Mouse (Mus musculus) 3134 (cell line): ENCODE measurements at regions not wholly inside any gene's neighbourhood (a gene's known extent, or its start where the extent isn't known, plus 50 kb on each side); places are given as distances from the start of the nearest gene placed in this dataset.
"Not testable (repeated sequence)": the region's sequence is repeated elsewhere in the genome, so short reads cannot be mapped to it uniquely, and the experiment has no call there.

Experiments
- DNase-seq: peaks from one replicate; pipeline ENCODE4 v3.0.0-alpha.2; 2011; ENCODE audit warnings: low spot score; ENCODE audit not compliant: insufficient read length; ENCODE audit errors: extremely low read depth

DNA sequence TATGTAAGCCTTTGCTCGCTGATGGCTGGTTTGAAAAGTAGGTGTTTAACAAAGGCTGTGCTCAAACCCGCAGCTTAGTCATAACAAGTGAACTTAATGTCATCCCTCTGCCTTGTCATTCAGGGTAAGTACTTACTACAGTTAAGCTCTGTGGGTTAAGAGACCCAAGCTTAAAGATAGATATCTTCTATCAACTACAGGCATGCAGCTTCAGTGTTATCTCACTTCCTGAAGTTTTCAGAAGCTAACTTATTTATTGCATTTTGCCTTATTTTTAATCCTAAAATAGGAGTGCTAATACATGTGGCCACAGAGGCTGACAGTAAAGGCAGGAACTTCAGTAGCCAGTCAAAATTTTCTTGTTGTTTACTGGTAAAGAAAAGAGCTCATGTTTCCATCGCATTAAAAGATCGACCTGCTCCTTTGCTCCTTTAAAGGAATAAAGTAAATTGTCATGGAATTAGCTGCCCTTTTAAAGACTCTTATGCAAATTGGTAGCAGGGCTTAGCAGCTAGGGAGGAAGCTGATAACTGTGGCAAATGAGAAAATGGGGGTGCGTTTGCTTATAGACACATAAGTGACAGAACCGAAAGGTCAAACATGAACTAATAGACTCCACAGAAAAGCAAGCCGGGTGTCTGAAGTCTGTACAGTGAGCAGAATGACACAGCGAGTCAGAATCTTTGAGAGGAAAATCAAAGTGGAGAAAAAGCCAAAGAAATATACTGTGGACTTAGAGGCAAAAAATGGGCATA, 55.9 kb upstream of the Inpp4b start:
- no peak for DNase-seq

DNA sequence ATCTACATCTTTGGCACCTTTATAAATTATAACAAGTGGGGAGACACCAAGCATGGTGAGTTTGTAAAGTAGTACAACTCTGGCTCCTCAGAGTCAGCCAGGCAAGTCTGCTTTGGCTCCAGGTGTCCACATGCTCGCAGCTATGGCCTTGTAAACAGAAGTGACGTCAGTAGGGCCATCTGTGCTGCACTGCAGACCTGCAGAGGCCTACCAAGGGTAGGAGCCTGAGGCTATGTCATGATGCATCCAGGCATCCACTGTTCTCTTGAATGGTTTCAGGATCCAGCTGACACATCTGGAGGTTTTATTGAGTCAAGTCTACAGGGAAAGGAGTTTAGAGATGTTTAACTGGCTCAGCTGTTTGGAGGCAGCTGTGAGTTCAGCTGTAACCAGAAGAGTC, 82.3 kb upstream of the Inpp4b start:
- DNase-seq, result no peak

DNA sequence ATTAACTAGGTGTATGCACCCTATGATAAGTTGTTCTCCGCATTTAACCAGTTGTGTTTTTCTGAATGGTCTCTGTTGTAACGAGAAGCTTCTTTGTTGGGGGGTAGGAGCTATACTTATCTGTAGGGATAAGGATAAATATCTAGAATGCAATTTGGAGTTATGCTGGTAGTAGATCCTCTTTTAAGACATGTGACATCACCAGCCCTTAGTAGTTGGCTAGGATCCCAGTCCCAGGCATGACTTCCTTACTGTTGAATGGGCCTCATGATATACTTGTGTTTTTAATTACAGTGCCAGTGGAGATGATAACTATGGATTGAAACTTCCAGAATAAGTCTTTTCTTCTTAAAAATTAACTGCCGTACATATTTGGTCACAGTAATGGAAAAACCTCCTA, 118.5 kb upstream of the Inpp4b start:
- no peak for DNase-seq

DNA sequence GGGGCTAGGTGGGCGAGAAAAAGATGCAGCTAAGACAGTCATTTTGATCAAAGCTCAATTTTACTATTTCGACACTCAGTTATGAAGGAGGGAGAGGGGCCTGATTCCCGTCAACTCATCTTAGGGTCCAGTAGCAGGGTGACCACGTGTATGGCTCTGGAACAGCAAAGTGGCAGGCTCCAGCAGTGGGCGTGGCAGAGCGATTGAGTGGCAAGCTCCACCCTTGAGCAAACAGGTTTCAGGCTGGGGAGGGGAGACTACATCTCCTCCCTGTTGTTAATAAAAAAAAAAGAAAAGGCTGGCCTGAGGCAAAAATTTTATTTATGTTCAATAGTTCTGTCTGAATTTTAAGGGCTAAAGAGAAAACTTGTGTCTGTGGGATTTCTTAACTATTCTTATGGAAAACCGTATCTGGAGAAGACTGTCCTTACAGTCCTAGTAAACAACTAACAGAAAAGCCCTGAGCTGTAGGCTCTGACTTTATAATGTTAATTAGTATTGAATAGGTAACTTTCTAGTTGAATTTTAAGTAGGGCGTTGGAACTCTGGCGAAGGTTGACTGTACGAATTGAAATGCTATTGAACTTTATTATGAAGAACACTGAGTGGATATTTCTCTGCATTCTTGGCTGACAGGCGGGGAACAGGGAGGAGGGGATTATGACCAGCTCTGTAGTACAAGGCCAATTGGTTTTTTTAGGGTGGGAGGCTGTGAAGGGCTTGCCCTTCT, 155.1 kb upstream of the Inpp4b start:
- not testable (repeated sequence) for DNase-seq

DNA sequence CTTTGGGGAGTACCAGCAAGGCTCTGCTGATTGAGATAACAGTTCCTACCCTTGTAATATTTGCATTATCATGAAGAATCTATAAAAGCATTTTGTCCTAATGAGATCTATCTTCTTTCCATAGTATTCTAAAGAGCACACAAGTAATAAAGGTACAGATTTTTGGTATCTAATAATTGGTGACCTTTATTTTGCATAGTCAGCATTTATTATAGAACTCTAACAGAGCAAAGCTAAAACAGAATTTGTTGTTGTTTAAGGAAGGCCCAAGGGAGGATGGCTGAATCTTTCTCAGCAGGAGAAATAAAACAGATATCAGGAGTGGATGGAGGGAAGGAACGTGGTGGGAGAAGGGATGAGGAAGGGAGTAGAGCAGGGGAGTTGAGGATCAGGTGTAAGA, 160.8 kb upstream of the Usp38 start:
- DNase-seq, result no peak

DNA sequence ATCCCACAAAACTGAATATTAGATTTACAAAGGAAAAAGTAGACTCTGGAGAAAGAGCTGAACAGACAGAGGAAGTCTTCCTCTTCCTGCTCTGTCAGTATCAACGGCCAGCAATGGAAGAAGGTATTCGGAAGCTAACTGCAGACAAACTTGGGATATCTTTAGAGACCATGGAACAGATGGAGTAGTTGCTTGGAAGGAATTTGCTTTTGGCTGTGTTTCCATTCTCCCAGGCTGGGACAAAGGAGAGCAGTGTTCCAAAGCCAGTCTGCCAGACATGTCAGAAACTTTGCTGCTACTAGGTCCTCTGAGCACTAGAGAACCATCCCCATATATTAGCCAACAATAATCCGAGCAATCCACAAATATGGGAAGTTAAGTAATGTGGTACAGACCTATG, 132.5 kb upstream of the Usp38 start:
- DNase-seq, result no peak

DNA sequence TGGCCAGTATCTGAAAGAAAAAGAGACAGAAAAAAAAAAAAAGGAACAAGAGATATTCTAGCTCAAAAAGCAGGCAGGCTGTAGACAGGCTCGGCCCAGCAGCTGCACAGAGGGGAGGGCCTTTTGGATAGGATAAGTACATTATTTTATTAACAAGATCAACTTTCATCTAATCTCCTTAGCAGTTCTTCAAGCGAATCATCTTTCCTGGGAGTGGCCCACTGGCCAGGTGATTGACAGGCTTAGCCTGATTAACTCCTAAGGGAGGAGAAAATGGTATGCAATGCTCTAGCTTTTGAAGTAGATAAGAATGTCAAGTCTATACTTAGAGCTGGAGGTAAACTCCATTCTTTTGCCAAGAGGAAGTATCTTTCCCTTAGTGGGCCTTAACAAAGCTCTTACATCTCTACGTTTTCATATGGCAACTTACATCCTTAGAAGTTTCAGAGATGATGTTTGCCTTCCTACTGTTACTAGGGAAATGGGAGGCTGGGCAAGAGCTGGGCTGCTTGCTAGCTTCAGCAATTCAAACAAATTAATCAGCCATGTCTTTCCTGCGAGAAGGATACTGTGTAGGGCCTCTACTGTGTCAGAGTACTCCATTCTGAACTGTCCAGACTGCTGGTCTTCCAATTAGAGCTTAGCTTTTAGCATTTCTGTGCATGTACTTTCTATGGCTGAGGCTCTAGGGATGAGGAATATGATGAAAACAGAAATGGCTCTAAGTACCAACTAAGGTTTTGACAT, 92.2 kb upstream of the Usp38 start:
- DNase-seq, result no peak

DNA sequence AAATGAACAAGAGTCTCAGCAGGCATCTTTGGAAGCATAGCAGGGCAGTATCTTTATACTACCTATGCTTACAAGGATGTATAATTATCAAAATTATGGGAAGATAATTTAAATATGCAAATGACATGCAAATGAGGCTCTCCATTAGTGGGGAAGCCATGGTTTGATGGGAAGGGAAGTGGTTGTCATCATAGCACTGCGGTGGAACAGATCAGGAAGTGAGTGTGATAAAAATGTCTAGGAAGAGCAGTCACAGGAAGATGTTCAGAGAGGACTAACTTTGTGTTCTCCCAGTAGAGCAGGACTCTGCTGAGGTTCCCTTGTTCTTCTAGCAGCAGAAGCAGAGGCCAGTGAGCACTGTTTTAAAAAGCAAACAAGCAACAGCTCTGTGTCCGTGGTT, 84.2 kb upstream of the Usp38 start:
- no peak for DNase-seq

DNA sequence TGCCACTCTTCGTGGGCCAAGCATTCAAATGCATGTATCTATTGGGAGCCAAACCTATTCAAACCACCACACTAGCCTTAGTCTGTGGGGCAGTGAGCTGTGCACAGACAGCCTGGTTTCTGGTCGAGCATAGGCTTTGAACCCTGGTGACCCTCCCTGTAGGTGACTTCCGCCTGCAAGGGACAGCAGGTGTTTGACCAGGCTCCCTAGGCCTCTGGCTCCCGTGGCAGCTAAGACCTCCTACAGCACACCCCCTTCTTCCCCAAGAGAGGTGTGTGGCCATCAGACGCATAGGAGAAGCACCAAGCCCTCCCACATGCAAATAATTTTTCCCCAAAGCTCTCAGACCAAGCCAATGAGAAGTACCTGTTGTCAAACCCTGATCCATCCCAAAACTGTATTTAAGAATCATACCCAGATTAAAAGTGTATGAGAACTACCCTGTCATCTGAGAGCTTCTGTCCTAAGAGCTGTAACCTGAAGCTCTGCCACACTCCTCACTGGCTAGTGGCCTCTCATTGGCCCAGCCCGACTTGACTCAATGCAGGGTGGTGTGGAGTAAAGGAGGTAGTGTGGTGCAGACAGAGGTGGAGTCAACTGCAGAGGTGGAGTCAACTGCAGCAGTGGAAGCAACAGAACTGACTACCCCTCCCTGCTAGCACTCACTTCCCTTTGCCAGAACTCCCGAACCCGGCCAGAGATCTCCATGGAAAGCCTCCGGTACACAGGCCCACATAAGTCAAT, 82.5 kb upstream of the Usp38 start:
- peak; percentile 10 for DNase-seq

DNA sequence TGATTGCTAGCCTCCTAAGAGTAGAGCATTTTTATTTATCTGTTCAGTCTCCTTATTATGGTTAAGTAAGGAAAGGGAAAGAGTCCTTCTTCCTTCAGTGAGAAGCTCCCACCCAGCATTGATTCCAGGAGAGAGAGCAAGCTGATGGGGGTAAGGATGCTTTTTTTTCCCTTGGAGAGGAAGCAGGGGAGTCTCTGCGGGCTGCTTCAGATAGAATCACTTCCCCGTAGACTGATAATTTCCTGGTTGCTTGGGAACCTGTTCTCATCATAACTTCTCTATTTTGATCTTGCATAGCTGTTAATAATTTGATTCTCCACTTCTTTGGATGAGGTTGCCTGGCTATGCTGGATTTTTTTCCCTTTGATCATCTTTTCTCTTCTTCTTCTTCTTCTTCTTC, 80.5 kb upstream of the Usp38 start:
- no peak for DNase-seq

DNA sequence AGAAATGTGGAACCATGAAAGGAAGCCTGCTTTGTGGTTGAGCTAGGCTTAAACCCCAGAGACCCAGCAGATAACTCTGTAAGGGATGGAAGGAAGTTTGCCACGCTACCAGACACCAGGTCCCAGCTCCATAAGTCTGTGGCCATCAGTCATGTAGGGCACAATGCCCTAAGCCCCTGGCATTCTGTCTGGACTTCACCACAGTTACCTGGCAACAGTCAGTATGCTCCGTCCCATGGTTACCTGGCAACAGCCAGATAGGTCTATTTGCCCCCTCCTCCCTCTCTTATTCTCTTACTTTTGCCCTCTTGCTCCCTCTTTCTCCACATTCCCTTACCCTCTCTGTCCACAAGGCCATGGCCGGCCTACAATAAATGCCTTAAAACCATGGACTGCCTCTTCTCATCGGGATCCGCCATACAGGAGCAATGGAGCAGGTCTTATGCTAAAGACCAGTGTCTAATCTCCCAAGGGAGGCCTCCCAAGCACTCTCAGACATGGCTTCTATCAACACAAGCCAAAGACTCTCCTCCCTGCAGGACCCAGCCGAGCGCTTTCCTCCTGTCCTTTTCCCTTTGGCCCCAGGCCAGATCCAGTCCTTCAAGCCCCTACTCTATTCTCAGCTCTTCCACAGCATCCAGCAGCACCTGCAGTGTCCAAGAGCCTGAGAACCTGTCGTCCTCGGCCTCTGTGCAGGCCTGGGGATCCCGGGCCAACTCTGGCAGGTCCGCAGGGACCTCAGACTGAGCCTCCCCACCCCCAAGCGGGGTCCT, 66.3 kb upstream of the Usp38 start:
- no peak for DNase-seq

DNA sequence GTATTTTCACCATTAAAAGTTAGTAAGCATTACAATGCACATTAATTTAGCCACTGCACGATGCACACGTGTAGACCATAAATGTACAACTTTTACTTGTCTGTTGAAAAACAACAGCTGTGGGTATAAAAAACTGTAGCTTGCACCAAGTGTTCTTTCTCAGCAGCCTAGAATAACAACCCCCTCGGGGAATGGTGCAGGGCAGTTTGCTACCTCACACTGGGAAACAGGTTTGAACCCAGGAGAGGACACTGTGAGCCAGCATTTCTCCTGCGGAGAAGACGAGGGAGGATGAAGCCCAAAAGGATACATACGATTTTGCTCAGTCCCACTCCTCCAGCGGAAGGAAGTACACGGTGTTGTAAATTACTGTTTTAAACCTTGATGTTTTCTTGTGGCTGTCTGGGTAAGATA, 65.2 kb upstream of the Usp38 start:
- DNase-seq, result no peak

DNA sequence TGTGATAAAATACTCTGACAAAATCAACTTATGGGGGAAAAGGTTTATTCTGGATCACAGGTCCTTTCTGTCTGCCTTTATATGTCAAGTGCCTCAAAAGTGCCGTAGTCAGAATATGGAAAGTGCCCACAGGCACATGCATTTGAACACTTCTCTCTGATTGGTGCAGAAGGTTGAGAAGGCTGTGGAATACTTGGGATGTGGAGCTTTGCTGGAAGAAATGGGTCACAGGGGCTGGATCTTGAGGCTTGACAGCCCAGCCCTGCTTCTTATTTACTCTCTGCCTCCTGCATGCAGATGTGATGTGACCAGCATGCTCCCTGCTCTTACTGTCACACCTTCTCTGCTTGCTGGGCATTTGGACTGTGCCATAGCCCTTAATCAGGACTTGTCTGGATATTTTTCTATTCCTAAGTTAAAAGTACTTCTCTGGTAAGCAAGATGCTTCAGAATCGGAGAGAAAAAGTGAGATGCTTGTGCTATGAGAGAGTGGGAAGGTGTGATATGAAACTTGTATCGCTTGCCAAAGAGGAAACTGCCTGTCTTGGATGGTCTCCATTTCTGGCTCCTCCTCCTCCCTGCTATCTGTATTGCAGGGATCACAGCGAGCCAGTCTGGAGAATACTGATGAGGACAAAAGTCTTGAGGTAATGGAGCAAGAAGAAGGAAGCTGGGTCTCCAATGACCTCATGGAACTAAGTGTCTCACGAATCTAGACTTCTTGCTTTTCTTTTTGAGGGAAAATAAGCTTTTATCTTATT, 54.5 kb upstream of the Usp38 start:
- no peak for DNase-seq

DNA sequence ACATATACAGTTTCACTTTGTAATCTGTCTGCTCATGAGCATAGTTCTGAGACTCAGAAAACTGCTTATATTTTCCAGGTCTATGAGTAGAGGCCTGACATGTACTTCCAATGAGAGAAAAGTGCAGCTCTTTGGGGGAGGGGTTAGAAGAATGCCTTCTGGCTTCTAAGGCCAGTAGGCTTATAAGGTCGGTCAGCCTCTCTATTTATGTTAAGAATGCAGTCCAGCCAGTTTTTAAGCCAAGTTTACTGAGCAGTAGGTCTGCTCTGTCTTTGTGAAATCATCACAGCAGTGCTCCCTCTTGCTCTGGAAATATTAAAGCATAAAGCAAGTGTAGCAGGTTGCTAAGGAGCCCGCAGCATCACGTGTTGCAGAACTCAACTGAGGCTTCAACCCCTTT, 53.8 kb upstream of the Usp38 start:
- no peak for DNase-seq

DNA sequence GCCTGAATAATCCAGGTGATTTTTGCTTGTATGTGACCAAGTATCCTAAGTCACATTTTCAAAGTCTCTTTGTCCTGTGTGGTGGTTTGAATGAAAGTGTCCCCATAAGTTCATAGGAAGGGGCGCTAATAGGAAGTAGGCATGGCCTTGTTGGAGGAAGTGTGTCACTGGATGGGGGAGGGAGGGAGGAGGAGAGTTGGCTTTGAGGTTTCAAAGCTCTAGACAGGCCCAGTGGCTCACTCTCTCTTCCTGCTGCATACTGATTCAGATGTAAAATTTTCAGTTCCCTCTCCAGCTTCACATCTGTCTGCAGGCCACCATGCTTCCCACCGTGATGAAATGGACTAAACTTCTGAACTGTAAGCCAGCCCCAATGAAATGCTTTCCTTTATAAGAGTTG, 52.0 kb upstream of the Usp38 start:
- no peak for DNase-seq
